Mouse (Mus musculus): ENCODE results near the gene Emc10. TPM values are rescaled to one million over a fixed set of nuclear protein-coding genes. Genes with fewer than 3 reads are reported as not detected.
A peak's percentile ranks its signal among the peaks of the same experiment; 100 is the strongest.

Emc10 gene
- total RNA-seq, 1 experiment from 2014 or later = 81.5 TPM

DNA sequence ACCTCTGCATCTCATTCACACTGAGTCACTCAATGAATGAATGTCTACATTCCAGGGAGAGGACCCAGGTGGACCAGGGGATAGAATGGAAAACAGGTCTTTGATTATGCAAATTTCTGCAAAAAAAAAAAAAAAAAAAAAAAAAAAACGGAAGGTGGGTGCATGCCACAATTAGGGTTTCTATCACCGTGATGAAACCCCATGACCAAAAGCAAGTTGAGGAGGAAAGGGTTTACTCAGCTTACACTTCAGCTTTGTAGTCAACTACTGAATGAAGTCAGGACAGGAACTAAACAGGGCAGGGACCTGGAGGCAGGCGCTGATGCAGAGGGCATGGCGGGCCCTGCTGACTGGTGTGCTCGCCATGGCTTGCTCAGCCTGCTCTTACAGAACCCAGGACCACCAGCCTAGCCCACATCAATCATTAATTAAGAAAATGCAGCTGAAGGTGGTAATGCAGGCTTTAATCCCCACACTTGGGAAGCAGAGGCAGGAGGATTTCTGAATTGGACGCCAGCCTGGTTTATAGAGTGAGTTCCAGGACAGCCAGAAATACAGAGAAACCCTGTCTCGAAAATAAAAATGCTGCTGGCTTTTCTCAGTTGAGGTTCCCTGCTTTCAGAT is 10.6 kb downstream of the Emc10 start:
- DNase-seq = no peak

DNA sequence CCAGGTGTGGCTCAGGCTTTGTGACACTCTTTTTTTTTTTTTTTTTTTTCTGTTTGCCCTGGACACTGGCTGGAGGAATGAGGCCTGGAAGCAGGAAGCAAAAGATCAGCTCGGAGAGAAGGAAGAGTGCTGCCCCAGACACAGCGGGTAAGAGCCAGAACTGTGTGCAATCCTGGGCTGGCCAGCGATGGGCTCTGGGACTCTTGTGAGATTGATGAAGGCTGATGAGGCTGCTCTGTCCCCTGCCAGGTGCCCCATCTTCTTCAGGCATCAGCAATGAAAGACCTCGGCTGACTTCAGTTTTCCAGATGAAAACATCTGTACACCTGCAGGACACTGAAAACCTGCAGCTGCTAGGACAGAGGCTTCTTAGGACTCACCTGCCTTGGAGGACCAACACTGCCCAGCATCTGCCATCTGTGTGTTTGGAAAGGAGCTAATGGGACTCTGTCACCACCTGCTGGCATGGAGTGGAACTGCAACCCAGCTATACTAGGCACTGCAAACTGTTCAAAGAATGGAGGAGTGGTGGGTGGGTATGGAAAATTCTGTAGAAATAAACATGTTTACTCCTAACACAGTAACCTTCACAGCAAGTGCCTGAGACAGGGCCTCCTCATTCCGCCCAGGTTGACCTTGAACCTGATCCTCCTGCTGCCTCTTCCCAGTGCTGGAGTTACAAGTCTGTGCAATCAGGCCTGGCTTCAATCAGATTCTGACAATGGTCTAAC is 11.3 kb downstream of the Emc10 start:
- peak; percentile 78 for DNase-seq

DNA sequence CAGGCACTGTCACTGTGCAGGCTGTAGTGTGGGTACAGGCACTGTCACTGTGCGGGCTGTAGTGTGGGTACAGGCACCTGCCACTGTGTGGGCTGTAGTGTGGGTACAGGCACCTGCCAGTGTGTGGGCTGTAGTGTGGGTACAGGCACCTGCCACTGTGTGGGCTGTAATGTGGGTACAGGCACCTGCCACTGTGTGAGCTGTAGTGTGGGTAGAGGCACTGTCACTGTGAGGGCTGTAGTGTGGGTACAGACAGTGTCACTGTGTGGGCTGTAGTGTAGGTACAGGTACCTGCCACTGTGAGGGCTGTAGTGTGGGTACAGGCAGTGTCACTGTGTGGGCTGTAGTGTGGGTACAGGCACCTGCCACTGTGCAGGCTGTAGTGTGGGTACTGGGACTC is 12.2 kb downstream of the Emc10 start:
- DNase-seq = no peak

DNA sequence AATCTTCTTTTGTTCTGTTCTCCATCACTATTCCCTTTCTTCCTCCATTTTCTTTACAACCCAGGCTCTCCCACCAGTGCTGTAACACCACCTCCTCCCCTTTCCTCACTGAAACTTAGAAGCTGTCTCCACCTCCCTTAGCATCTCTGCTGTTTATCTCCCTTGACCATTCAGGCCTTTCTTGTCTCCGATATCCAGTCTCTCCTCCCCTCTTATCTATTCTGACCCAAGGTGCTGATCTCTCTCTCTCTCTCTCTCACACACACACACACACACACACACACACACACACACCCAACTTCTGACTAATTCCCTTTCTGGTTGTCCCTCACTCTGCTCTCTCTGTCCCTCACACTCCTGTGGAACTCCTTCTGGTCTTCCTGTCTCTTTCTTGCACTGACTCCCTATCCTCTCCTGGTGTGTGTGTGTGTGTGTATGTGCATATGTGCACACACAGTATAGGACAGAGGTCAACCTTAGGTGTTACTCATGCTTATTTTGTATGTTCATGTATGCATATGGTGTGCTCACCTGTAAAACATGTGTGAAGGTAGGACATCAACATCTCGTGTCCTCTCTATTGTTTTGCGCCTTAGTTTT is 13.4 kb downstream of the Emc10 start:
- no peak for DNase-seq

DNA sequence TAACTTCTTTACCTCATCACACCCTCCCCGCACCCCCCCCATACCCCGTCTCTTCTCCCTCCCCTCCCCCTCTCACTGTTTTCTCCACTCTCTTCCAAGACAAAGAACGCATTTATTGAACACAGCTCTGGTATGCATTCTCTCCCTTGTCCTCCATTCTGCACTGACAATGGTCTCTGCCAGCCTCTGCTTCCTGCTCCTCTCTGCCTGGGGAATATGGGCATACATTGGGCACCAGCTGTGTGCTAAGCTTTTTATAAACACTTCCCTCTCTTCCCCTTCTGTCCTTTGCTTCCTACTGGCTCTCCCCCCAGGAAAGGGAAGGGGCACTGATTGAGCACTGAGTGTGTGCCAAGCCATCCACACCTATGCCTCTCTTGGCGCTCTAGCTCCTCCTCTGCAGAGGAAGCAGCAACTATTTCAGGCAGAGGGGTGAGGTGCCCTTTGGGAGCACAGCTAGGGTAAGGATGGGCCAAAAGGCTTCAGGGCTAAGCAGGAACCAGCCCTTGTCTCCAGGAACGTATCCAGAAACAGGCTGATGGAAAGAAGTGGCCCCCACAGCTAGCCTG is 21.2 kb downstream of the Emc10 start:
- DNase-seq = no peak

DNA sequence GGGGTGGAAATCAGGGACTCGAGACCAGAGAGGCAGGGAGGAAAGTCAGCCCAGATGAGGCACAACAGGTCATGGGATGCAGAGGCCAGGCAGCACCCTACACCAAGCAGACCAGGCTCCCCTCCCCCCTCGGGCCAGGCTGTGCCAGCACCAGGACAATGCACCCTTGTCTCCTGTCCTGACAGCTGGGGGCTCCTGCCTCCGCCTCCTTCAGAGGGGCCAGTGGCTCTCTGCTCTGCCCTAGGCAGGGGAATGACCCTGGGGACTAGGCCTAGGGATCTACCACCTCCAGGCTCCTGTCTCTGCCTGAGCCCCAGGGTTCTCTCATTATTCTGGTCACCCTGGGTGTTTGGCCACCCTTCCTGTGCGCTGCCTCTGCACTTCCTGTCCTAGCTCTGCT is 21.9 kb downstream of the Emc10 start:
- DNase-seq = no peak

DNA sequence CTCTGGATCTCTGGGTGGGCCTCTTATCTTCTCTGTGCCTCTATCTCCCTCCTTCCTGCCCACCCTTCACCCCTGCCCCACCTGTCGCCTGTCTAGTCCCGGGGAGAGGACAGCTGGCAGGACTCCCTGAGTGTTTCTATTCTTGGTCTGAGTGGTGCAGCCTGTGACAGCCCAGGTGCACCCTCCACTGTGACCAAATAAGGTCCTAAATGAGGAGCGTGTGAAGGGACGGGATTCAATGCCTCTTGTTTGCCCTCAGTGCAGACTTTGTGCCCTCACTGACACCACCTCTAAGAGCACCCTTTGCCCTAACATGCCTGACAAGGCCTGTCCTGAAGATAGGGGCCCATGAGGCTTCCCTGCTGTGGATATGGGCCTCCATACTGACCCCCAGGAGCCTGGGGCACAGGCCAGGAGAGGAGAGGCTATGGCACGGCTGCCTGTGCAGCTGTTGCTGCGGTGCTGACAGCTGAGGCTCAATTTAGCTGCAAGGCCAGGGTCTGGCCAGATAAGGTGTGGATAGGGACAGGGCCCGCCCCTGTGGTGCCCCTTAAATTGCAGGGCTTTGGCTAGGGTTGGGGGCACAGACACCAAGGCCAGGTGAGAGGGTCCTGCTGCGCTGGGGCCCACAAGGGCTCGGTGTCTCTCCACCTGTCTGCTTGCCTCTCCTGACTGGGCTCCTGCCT is 23.2 kb downstream of the Emc10 start:
- DNase-seq = no peak

DNA sequence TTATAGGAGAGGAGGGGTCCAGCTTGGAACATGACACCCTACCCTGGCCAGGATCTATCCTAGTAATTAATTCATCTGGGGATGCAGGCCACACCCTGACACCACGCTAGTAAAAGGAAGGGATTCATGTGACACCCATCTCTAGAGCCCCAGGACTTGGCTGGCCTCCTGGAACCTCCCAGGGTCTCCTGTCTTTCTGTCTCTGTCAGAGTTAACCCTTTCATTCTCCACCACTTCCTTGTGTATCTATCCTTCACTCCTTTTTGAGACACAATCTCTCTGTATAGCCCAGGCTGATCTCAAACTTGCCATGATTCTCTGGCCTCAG is 23.8 kb downstream of the Emc10 start:
- no peak for DNase-seq

DNA sequence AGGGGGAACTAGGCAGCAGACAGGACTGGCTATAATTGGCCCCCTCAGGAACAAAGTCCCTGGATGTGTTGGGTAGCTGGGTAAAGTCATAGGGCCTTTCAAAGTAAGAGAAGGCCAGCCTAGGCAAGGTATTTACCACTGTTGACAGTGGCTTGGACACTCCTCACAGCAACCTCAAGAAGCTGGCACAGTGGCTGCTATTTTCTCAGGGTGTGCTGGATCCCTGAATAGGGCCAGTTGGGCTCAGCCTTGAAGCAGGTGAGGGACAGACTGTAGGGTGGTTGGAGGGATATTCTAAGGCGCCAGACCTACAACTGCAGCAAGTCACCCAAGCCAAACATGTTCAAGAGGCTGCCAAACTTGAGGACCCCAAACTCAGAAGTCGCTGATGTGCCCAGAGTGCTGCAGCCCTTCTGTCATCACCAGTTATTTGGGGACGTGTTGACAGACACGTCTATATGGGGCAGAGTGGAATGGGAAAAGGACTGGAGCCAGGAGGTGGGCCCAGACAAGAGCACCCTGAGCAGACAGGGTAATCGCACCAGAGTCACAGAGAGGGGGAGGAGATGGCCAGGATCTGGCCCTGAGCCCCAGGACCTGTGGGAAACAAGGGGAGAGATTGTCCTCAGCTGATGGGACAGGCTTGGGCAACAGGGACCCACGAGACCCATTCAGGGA is 24.3 kb downstream of the Emc10 start:
- DNase-seq = no peak

DNA sequence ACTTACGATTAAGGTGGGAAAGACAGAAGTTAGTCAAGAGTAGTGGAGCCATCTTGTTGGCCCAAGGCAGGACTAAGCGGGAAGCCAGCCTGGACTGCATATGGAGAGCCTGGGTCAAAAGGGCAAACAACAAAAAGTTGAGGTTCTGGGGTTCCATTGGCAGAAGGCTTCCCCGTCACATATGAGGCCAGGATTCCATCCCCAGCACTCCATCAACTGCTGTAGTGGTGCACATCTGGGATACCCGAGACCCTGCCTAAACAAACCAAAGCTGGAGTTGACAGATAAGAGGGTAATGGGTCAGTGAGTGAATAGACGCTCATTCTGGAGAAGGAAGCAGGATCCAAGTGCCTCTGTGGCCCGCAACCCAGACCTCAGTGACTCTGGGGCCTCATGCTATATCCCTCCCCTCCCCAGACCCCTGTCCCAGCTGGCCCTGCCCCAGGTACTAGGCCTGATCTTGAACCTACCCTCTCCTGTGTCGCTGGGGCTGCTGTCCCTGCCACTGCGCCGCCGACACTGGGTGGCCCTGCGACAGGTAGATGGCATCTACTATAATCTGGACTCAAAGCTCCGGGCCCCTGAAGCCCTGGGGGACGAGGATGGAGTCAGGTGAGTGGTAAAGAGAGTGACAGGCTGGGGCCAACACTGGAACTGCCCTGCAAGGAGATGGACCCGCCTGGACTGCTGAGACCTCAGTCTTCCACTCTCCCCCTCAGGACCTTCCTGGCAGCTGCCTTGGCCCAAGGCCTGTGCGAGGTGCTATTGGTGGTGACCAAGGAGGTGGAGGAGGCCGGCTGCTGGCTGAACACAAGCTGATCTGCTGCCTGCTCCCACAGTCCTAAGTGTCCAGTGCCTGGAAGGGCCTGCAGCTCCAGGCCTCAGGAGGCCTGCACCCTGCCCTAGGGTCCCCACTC is 25.4 kb downstream of the Emc10 start:
- no peak for DNase-seq

DNA sequence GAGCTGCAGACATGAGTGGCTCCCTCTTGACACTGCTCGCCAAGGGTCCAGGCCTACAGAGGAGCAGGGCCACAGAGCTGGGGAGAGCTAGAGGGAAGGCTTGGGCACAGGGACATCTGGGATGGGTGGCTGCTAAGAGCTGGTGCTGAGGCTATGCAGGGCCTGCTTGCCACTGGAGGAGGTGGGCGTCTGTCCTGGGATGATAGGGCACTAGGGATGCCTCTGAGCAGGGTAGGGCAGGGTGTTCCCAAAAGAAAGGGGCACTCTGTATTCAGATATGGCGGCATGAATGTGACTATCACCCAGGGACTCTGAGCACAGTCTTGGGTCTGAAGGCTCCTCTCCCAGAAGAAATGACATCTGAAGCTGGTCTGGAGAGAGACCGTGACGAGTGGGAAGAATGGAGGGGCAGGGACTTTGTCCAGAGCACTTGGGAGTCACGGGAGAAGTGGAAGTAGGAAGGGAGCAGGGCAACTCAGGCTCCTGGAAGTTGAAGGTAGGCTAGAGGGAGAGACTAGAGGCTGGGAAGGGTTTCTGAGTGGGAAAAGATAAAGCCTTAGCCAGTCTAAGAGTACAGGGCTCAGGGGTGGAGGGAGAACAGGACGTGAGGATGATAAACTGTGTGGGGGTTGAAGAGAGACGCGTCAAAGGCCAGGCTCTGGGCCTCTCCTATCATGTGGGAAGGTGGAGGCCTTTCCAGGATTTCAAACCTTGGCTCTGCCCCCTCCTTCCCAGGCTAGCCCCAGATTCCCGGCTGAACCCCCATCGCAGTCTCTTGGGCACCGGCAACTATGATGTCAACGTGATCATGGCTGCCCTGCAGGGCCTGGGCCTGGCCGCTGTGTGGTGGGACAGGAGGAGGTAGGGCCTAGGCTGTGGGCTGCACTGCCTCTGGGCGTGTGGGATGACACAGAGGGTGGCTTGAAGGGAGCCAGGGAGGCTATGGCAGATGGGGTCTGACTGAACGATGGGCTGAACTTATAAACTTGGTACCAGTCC is 26.4 kb downstream of the Emc10 start:
- DNase-seq = no peak

DNA sequence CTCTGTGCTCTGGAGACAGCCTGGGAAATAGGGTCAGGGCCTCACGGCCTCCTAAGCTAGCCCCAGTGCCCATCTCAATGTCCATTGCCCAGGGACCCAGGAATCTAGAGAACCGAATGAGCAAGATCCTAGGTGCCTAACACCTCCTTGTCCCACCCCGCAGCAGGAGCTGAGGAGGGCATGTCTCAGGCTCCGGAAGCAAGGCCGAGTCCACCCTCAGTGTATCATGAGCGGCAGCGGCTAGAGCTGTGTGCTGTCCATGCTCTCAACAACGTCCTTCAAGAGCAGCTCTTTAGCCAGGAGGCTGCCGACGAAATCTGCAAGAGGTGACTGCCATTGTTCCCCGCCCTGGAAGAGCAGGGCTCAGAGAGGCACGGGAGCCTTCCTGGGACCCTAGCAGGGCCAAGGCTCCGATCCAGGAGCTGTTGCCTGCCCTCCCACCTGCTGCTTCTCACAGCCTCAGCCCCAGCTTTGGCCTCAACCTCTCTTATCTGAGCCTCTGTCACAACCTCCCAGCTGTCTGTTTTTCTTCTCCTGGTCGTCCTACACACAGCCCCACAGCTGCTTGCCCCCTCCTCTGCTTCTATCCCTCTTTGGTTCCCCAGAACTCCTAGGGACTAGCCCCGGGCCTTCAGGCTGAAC is 27.6 kb downstream of the Emc10 start:
- DNase-seq = no peak

DNA sequence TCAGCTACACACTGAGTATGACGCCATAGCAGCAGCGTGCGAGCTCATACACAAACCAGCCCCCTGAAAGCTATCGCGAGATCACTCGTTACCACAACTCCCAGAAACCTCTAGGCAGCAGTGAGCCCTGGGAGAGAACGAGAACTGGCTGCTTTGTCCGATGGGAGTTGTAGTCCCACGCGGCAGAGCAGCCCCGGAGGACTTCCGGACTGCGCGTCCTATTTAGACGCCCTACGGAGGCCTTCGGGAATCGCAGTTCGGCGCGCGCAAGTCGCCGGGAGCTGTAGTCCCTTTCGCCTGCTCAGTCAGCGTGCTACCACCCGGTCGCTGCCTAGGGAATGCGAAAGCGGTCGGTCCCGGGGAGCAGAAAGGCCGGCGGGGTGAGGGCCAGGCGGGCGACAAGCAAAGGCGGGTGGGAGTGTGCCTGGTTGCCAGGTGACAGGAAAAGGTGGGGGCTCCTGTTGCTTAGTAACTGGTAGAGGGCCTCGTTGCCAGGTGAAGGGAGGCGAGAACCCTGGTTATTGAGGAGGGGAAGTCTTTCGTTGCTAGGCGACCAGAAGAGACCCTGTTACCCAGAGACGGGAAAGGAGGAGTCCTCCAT is 28.4 kb downstream of the Emc10 start, which contains the start of gene Josd2:
Gene Josd2, plus strand, starts transcription at position 170 of the 601 bp plus-strand sequence.
- DNase-seq = peak; percentile 95

DNA sequence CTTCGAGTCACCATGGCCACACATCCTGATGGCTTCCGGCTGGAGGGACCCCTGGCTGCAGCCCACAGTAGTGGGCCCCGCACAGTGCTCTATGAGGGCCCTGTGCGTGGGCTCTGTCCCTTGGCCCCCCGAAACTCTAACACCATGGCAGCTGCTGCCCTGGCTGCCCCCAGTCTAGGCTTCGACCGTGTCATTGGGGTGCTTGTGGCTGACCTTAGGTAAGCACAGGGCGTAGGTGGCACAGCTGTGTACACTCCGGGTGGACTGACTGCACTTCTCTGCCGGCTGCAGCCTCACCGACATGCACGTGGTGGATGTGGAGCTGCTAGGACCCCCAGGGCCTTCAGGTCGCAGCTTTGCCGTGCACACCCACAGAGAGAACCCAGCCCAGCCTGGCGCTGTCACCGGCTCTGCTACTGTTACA is 29.4 kb downstream of the Emc10 start:
- no peak for DNase-seq

DNA sequence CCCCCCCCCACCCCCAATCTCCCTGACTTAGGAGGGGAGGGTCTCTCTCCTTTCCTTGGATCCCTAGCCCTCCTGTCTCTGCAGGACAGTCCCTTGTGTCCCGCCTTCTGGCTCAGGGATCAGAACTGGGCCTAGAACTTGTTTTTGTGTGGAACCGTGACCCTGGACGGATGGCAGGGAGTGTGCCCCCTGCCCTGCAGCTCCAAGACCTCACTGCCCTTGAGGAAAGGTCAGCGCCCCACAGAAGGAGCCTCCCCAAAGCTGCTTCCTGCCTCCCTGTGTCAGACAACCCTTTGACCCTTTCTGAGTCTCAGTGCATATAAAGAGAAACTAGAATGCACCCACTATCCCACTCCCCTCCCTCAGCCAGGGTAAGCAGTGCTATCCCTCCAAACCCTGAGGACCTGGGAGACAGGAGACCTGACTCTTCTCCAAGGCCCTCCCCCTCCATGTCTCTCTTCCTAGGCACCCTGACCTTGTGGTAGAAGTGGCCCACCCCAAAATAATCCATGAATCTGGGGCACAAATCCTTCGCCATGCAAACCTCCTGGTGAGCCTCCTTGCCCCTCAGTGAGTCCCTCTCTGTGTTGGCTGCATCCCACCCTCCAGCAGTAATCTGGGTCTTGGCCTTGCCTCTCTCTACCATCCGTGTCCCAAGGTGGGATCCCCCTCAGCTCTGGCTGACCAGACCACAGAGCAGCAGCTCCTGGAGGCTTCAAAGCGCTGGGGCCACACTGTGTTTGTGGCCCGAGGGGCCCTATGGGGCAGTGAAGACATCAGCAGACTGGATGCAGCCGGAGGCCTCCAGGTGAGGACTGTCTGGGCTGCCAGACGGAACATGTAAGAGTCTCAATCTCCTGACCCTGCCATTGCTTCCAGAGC is 30.1 kb downstream of the Emc10 start:
- DNase-seq = no peak

DNA sequence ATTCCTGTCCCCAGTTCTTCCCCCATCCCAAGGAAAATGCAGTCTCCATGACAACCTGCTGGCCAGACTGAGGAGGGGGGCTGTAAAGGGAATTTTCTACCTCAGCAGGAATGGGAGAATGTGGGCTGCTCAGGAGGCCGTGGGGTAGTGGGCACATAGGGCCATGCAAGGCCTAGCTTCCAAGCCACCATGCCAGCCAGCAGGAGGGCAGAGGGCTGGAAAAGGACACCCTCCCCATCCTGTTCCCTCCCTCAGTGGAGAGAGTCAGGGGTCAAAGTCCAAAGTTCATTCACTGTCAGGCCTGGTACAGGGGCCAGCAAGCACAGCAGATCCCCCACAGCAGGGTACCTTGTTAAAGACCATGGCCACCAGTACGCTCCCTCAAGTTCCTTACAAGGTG is 31.2 kb downstream of the Emc10 start, which contains the start of gene Aspdh:
Gene Aspdh, plus strand, starts transcription at position 281 of the 400 bp plus-strand sequence.
- no peak for DNase-seq

DNA sequence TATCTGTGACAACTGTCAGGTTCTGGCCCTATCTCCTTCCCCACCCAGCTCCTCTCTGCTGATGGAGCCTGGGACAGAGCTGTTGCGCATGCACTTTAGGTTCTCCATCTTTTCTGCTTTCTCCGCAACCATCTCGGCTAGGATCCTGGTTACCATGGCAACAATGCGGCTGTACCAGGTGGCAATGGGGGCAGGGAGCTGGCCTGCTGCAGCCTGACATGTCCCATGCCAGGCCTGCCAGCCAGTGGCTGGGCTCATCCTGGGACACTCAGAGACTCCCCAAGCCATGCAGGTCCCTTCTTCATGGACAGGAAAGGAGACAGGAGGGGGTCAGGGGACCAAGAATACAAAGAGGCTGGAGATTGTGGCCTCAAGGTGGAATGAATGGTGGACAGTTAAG is 31.8 kb downstream of the Emc10 start:
- DNase-seq = no peak

All from adrenal gland, postnatal 14 days (tissue).